ENCODE assay signal across 27 mouse cellular contexts in the genomic region with DNA sequence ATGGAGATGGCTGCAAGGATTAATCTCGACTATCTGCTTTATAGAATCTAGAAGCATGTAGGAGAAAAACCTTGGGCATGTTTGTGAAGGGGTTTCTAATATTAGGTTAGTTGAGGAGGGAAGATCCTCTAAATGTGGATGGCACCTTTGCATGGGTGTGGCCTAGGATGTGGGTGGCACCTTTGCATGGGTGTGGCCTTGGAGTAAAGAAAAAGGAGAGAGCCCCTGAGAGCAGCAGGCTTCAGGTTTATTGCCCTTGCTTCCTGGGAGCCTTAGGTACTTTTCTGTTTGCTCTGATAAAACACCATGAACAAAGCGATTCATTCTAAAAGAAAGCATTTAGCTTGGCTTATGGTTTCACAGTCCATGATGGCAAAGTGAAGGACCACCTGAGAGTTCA.
"Had no signal": no experiment of that assay in that cellular context is flagged by ENCODE, and none has a peak within 500 bp of the region (broad histone marks: within the 10 kb centered on the region; RNA-seq: fewer than 3 reads in every experiment).

No protein-coding gene starts in this region.

- H3K9me3 ChIP-seq: heart, embryonic 10.5 days; heart, embryonic 12.5 days; hindbrain, embryonic 10.5 days; hindbrain, embryonic 12.5 days; kidney, embryonic 15.5 days; limb, embryonic 10.5 days; limb, embryonic 12.5 days; liver, embryonic 13.5 days had no signal

- ATAC-seq: hindbrain, embryonic 16.5 days; inflammation-experienced regulatory T-cells, adult 6 months had no signal

- H3K4me2 ChIP-seq: heart, embryonic 12.5 days; hindbrain, embryonic 12.5 days; hindbrain, embryonic 14.5 days; kidney, embryonic 15.5 days; limb, embryonic 12.5 days; liver, embryonic 11.5 days; liver, embryonic 13.5 days had no signal

- H3K9ac ChIP-seq: heart, embryonic 12.5 days; hindbrain, embryonic 12.5 days; hindbrain, embryonic 14.5 days; kidney, embryonic 15.5 days; limb, embryonic 12.5 days; liver, embryonic 13.5 days had no signal

- H3K4me1 ChIP-seq: heart, embryonic 10.5 days; heart, embryonic 12.5 days; hindbrain, embryonic 12.5 days; limb, embryonic 10.5 days; limb, embryonic 12.5 days had no signal

- H3K27me3 ChIP-seq: hindbrain, embryonic 12.5 days; kidney, embryonic 15.5 days; limb, embryonic 12.5 days; liver, embryonic 13.5 days had no signal

- H3K36me3 ChIP-seq: heart, embryonic 10.5 days; heart, embryonic 12.5 days; hindbrain, embryonic 10.5 days; hindbrain, embryonic 12.5 days; kidney, embryonic 15.5 days; limb, embryonic 10.5 days; limb, embryonic 12.5 days; liver, embryonic 13.5 days had no signal

- H3K27ac ChIP-seq: gastrocnemius, adult 2 months; heart, embryonic 10.5 days; hindbrain, embryonic 10.5 days; hindbrain, embryonic 12.5 days; hindbrain, embryonic 14.5 days; kidney, embryonic 15.5 days; kidney, postnatal 0 days; left cerebral cortex, adult 2 months; limb, embryonic 10.5 days; limb, embryonic 12.5 days; liver, embryonic 13.5 days had no signal

- DNase-seq: gastrocnemius, adult 2 months; gastrocnemius, postnatal 10 days; gastrocnemius, postnatal 25 days; heart, adult 18-20 months; heart, postnatal 10 days; heart, postnatal 4 days; kidney, adult 11 months; kidney, adult 2 months; kidney, adult 9 months; kidney, postnatal 14 days; kidney, postnatal 36 days; layer of hippocampus, adult 9-11 months; liver; liver, embryonic 13.5 days had no signal

- H3K4me3 ChIP-seq: gastrocnemius, adult 2 months; heart, embryonic 10.5 days; heart, embryonic 12.5 days; hindbrain, embryonic 10.5 days; hindbrain, embryonic 12.5 days; kidney, embryonic 15.5 days; left cerebral cortex, adult 2 months; limb, embryonic 10.5 days; limb, embryonic 12.5 days; liver, embryonic 13.5 days had no signal
